Mouse (Mus musculus): Measurements from ENCODE around the gene Tial1.

Tial1 gene

GRCm38 (mm10) chr7:128432574-128432973 lies 28.9 kb downstream of the Tial1 start:
- no peak for TF ChIP-seq GATA4 (IDR thresholded peaks at IDR 0.05; ENCODE audit: insufficient replicate concordance, low read length)

- no peak for TF ChIP-seq GATA4 (IDR thresholded peaks at IDR 0.05; ENCODE audit: insufficient replicate concordance, low read length)
Observed at GRCm38 (mm10) chr7:128422491-128422890, 39.0 kb downstream of the Tial1 start.

GRCm38 (mm10) chr7:128421701-128422100 lies 39.8 kb downstream of the Tial1 start:
- TF ChIP-seq GATA4 (IDR thresholded peaks at IDR 0.05; ENCODE audit: insufficient replicate concordance, low read length), result no peak

GRCm38 (mm10) chr7:128419690-128420089 lies 41.8 kb downstream of the Tial1 start:
- no peak for TF ChIP-seq GATA4 (IDR thresholded peaks at IDR 0.05; ENCODE audit: insufficient replicate concordance, low read length)

- TF ChIP-seq GATA4 (IDR thresholded peaks at IDR 0.05; ENCODE audit: insufficient replicate concordance, low read length), result no peak
Observed at GRCm38 (mm10) chr7:128417930-128418779, 43.4 kb downstream of the Tial1 start, which contains the start of gene Rgs10. Gene Rgs10, minus strand, starts transcription at chr7:128418758.

- no peak for TF ChIP-seq GATA4 (IDR thresholded peaks at IDR 0.05; ENCODE audit: insufficient replicate concordance, low read length)
Observed at GRCm38 (mm10) chr7:128417226-128417929, 44.1 kb downstream of the Tial1 start.

GRCm38 (mm10) chr7:128416664-128417063 lies 44.9 kb downstream of the Tial1 start:
- no peak for TF ChIP-seq GATA4 (IDR thresholded peaks at IDR 0.05; ENCODE audit: insufficient replicate concordance, low read length)

- TF ChIP-seq GATA4 (IDR thresholded peaks at IDR 0.05; ENCODE audit: insufficient replicate concordance, low read length), result no peak
Observed at GRCm38 (mm10) chr7:128414433-128414832, 47.1 kb downstream of the Tial1 start.

GRCm38 (mm10) chr7:128412071-128412833 lies 49.3 kb downstream of the Tial1 start:
- no peak for TF ChIP-seq GATA4 (IDR thresholded peaks at IDR 0.05; ENCODE audit: insufficient replicate concordance, low read length)

- TF ChIP-seq GATA4 (IDR thresholded peaks at IDR 0.05; ENCODE audit: insufficient replicate concordance, low read length), result no peak
Observed at GRCm38 (mm10) chr7:128410708-128411413, 50.7 kb downstream of the Tial1 start.

- no peak for TF ChIP-seq GATA4 (IDR thresholded peaks at IDR 0.05; ENCODE audit: insufficient replicate concordance, low read length)
Observed at GRCm38 (mm10) chr7:128408265-128408664, 53.3 kb downstream of the Tial1 start.

- TF ChIP-seq GATA4 (IDR thresholded peaks at IDR 0.05; ENCODE audit: insufficient replicate concordance, low read length), result no peak
Observed at GRCm38 (mm10) chr7:128403988-128404387, 57.5 kb downstream of the Tial1 start.

GRCm38 (mm10) chr7:128403586-128403985 lies 57.9 kb downstream of the Tial1 start:
- no peak for TF ChIP-seq GATA4 (IDR thresholded peaks at IDR 0.05; ENCODE audit: insufficient replicate concordance, low read length)

- no peak for TF ChIP-seq GATA4 (IDR thresholded peaks at IDR 0.05; ENCODE audit: insufficient replicate concordance, low read length)
Observed at GRCm38 (mm10) chr7:128403128-128403527, 58.4 kb downstream of the Tial1 start.

GRCm38 (mm10) chr7:128402577-128402976 lies 58.9 kb downstream of the Tial1 start:
- TF ChIP-seq GATA4 (IDR thresholded peaks at IDR 0.05; ENCODE audit: insufficient replicate concordance, low read length), result no peak

Measured in liver, adult (tissue).